Comparison of ENCODE assay signal across 9 mouse cellular contexts in genomic region chr2:25256443-25257109, GRCm38 (mm10). TPM values are rescaled to one million over a fixed set of nuclear protein-coding genes. Genes with fewer than 3 reads are reported as not detected.
A peak's percentile ranks its signal among the peaks of the same experiment; 100 is the strongest.
DNase-seq lines count a peak whose midpoint lies in the region; ATAC-seq and TF ChIP-seq lines count a peak whose summit lies in the region.
"Not testable (repeated sequence)": the region's sequence is repeated elsewhere in the genome, so short reads cannot be mapped to it uniquely, and the experiment has no call there.
"Had no signal": no experiment of that assay in that cellular context is flagged by ENCODE, and none has a peak within 500 bp of the region (broad histone marks: within the 10 kb centered on the region; RNA-seq: fewer than 3 reads in every experiment).

No protein-coding gene starts in this region.

- TF ChIP-seq CTCF in spleen, adult 2 months (IDR thresholded peaks at IDR 0.05; ENCODE audit: extremely low read depth, insufficient read depth, insufficient read length, insufficient replicate concordance) = peak; percentile 2; the same call in 1 of the 2 replicates

- H3K4me2 ChIP-seq in intestine, embryonic 16.5 days (ENCODE audit: low read depth, low read length) = peak overlapping the region; percentile 97

- DNase-seq in ZHBTc4 (ENCODE audit: low read depth, low spot score) (peak; percentile 89), liver (peak; percentile 59)
- DNase-seq in embryo, embryonic 9.5 days (ENCODE audit: extremely low spot score) = peak; percentile 45
- not testable (repeated sequence) for DNase-seq in heart, embryonic 10.5 days (ENCODE audit: low spot score)
- peak; percentile 55 to 67 for DNase-seq in spleen, adult 2 months (ENCODE audit: low read depth in 1 of 2, low spot score in 2 of 2)

- peaks cover 13% of the 10 kb centered on the region for H3K4me1 ChIP-seq in heart, embryonic 10.5 days
- H3K4me1 ChIP-seq in intestine, embryonic 16.5 days (ENCODE audit: control insufficient read depth, insufficient read depth, low read length) = peaks cover 14% of the 10 kb centered on the region
- not testable (repeated sequence) for H3K4me1 ChIP-seq in spleen, adult 2 months (ENCODE audit: control insufficient read depth, insufficient read depth, insufficient read length)

- TF ChIP-seq POLR2A in spleen, adult 2 months (IDR thresholded peaks at IDR 0.05; ENCODE audit: low read depth, low read length) = not testable (repeated sequence)

- not testable (repeated sequence) for H3K9me3 ChIP-seq in heart, embryonic 10.5 days; intestine, embryonic 16.5 days (ENCODE audit: control insufficient read depth, low read length)

- H3K27ac ChIP-seq in heart, embryonic 10.5 days; intestine, embryonic 16.5 days (ENCODE audit: low read length); spleen, adult 2 months (ENCODE audit: insufficient read depth, low read length): not testable (repeated sequence)

- WGBS in heart, embryonic 10.5 days = 59% methylated on average over 12 of the region's 12 CpGs
- WGBS in intestine, embryonic 16.5 days = 54% methylated on average over 10 of the region's 12 CpGs
- WGBS in spleen, adult 2 months = 27% methylated on average over 12 of the region's 12 CpGs

- not testable (repeated sequence) for H3K27me3 ChIP-seq in heart, embryonic 10.5 days (ENCODE audit: insufficient read depth, poor library complexity, severe bottlenecking); intestine, embryonic 16.5 days (replicated peaks; ENCODE audit: control insufficient read depth, insufficient read depth, low read length); spleen, adult 2 months (ENCODE audit: control insufficient read depth, insufficient read depth, low read length)

- H3K4me3 ChIP-seq in heart, embryonic 10.5 days = peak overlapping the region; percentile 84
- peak overlapping the region; percentile 100 for H3K4me3 ChIP-seq in intestine, embryonic 16.5 days (ENCODE audit: low read length)
- 0 out of 2 replicates have a peak overlapping the region, but pooled peaks have one; percentile 98 for H3K4me3 ChIP-seq in spleen, adult 2 months (ENCODE audit: extremely low read depth, insufficient read depth, insufficient read length)

- peaks cover 15% of the 10 kb centered on the region for H3K36me3 ChIP-seq in heart, embryonic 10.5 days
- H3K36me3 ChIP-seq in intestine, embryonic 16.5 days (ENCODE audit: control insufficient read depth, insufficient read depth, low read length); spleen, adult 2 months (ENCODE audit: control insufficient read depth, insufficient read depth, low read length): not testable (repeated sequence)

- not testable (repeated sequence) for ATAC-seq in intestine, embryonic 16.5 days
- peak; percentile 62 for ATAC-seq in megakaryocyte-erythroid progenitor cell, adult 5-6 weeks (replicated peaks; ENCODE audit: low FRiP score, low TSS enrichment, poor library complexity, severe bottlenecking)

- H3K9ac ChIP-seq in intestine, embryonic 16.5 days (ENCODE audit: low read depth, low read length) = peak overlapping the region; percentile 95

RNA-seq across cellular contexts. Expression of gene Tmem203, which starts 1.3 kb away (rescaled TPM):
- polyA plus RNA-seq in heart, embryonic 10.5 days (2016; fragmentation: Nextera tagmentation; extraction: Ambion mirVana) = 17.1 and 19.0 TPM in 2 replicates
- 22.3 and 23.1 TPM in 2 replicates for polyA plus RNA-seq in intestine, embryonic 16.5 days (2015; fragmentation: Nextera tagmentation; extraction: Ambion mirVana)
- 14.3 and 19.6 TPM in 2 replicates for total RNA-seq in megakaryocyte-erythroid progenitor cell, adult 5-6 weeks (2014; fragmentation: Nextera tagmentation)
- total RNA-seq in megakaryocyte-erythroid progenitor cell, adult 5-6 weeks (2017) = 4.3 and 9.1 TPM in 2 replicates
- 44.4 and 60.5 TPM in 2 replicates for polyA plus RNA-seq in spleen, adult 2 months (2012; rRNA removed)

RNA-seq across cellular contexts. Expression of gene Tprn, which starts 5.8 kb away (rescaled TPM):
- 5.1 and 6.4 TPM in 2 replicates for polyA plus RNA-seq in heart, embryonic 10.5 days (2016; fragmentation: Nextera tagmentation; extraction: Ambion mirVana)
- 31.7 and 38.6 TPM in 2 replicates for polyA plus RNA-seq in intestine, embryonic 16.5 days (2015; fragmentation: Nextera tagmentation; extraction: Ambion mirVana)
- 17.5 and 27.4 TPM in 2 replicates for total RNA-seq in megakaryocyte-erythroid progenitor cell, adult 5-6 weeks (2014; fragmentation: Nextera tagmentation)
- 9.8 and 15.0 TPM in 2 replicates for total RNA-seq in megakaryocyte-erythroid progenitor cell, adult 5-6 weeks (2017)
- 17.1 and 23.5 TPM in 2 replicates for polyA plus RNA-seq in spleen, adult 2 months (2012; rRNA removed)

RNA-seq across cellular contexts. Expression of gene AL732309.1, which starts 9.9 kb away (rescaled TPM):
- polyA plus RNA-seq in heart, embryonic 10.5 days (2016; fragmentation: Nextera tagmentation; extraction: Ambion mirVana) = 4.0 and 6.0 TPM in 2 replicates
- polyA plus RNA-seq in intestine, embryonic 16.5 days (2015; fragmentation: Nextera tagmentation; extraction: Ambion mirVana) = 7.3 and 9.3 TPM in 2 replicates
- 15.3 and 21.7 TPM in 2 replicates for total RNA-seq in megakaryocyte-erythroid progenitor cell, adult 5-6 weeks (2014; fragmentation: Nextera tagmentation)
- total RNA-seq in megakaryocyte-erythroid progenitor cell, adult 5-6 weeks (2017) = 3.3 and 4.9 TPM in 2 replicates
- 21.0 and 25.2 TPM in 2 replicates for polyA plus RNA-seq in spleen, adult 2 months (2012; rRNA removed)

RNA-seq across cellular contexts. Expression of gene Cysrt1, which starts 14.3 kb away (rescaled TPM):
- polyA plus RNA-seq in heart, embryonic 10.5 days (2016; fragmentation: Nextera tagmentation; extraction: Ambion mirVana) = not detected in 2 replicates
- 3.3 and 6.4 TPM in 2 replicates for polyA plus RNA-seq in intestine, embryonic 16.5 days (2015; fragmentation: Nextera tagmentation; extraction: Ambion mirVana)
- total RNA-seq in megakaryocyte-erythroid progenitor cell, adult 5-6 weeks (2014; fragmentation: Nextera tagmentation) = not detected in 2 replicates
- total RNA-seq in megakaryocyte-erythroid progenitor cell, adult 5-6 weeks (2017) = not detected in 2 replicates
- not detected in 2 replicates for polyA plus RNA-seq in spleen, adult 2 months (2012; rRNA removed)
- total RNA-seq: gastrocnemius, postnatal 10 days; layer of hippocampus, postnatal 10 days had no signal

RNA-seq across cellular contexts. Expression of gene Rnf208, which starts 14.5 kb away (rescaled TPM):
- polyA plus RNA-seq in heart, embryonic 10.5 days (2016; fragmentation: Nextera tagmentation; extraction: Ambion mirVana) = 6.4 and 9.1 TPM in 2 replicates
- polyA plus RNA-seq in intestine, embryonic 16.5 days (2015; fragmentation: Nextera tagmentation; extraction: Ambion mirVana) = 25.6 and 36.4 TPM in 2 replicates
- total RNA-seq in megakaryocyte-erythroid progenitor cell, adult 5-6 weeks (2014; fragmentation: Nextera tagmentation) = 1.6 and 10.2 TPM in 2 replicates
- total RNA-seq in megakaryocyte-erythroid progenitor cell, adult 5-6 weeks (2017) = 0.72 TPM in 1 of 2 replicates, not detected in the other
- 1.8 and 2.1 TPM in 2 replicates for polyA plus RNA-seq in spleen, adult 2 months (2012; rRNA removed)
